Comparison of ENCODE assay signal across 27 mouse cellular contexts in the genomic region with DNA sequence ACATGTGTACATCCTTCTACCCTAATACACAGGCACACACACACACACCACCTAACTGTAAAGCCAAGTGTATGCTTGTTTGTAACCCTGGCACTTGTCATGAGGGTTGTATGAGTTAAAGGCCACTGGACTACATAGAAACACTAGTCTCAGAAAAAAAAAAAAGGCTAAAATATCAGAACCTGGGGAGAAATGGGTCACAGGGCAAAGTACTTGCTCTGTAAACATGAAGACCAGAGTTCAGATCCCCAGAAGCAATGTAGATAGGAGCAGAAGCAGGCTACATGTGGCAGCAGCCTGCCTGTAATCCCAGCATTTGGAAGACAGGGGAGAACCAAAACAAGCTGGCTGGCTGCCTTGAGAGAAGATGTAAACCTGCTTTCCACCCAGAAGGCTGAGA.
"Had no signal": no experiment of that assay in that cellular context is flagged by ENCODE, and none has a peak within 500 bp of the region (broad histone marks: within the 10 kb centered on the region; RNA-seq: fewer than 3 reads in every experiment).

No protein-coding gene starts in this region.

- H3K27me3 ChIP-seq: embryonic facial prominence, embryonic 12.5 days; embryonic facial prominence, embryonic 13.5 days; embryonic facial prominence, embryonic 15.5 days; forebrain, embryonic 12.5 days; forebrain, embryonic 13.5 days; forebrain, embryonic 15.5 days had no signal

- H3K4me3 ChIP-seq: embryonic facial prominence, embryonic 10.5 days; embryonic facial prominence, embryonic 12.5 days; embryonic facial prominence, embryonic 13.5 days; embryonic facial prominence, embryonic 15.5 days; erythroblast, embryonic 14.5 days; forebrain, embryonic 10.5 days; forebrain, embryonic 12.5 days; forebrain, embryonic 13.5 days; forebrain, embryonic 15.5 days; gastrocnemius, adult 2 months had no signal

- H3K4me1 ChIP-seq: embryonic facial prominence, embryonic 10.5 days; embryonic facial prominence, embryonic 12.5 days; embryonic facial prominence, embryonic 13.5 days; embryonic facial prominence, embryonic 15.5 days; forebrain, embryonic 12.5 days; forebrain, embryonic 13.5 days; forebrain, embryonic 15.5 days had no signal

- H3K36me3 ChIP-seq: embryonic facial prominence, embryonic 12.5 days; embryonic facial prominence, embryonic 15.5 days; forebrain, embryonic 12.5 days; forebrain, embryonic 15.5 days had no signal

- H3K9ac ChIP-seq: embryonic facial prominence, embryonic 12.5 days; embryonic facial prominence, embryonic 13.5 days; embryonic facial prominence, embryonic 15.5 days; forebrain, embryonic 12.5 days; forebrain, embryonic 13.5 days; forebrain, embryonic 15.5 days; forebrain, postnatal 0 days had no signal

- ATAC-seq: forebrain, embryonic 13.5 days; forebrain, embryonic 14.5 days; forebrain, embryonic 15.5 days; forebrain, embryonic 16.5 days; forebrain, postnatal 0 days had no signal

- DNase-seq: cerebellum, adult 2 months; cerebellum, adult 8-10 months; cerebellum, adult 9-10 months; cerebellum, adult 9-11 months; cerebellum, postnatal 10 days; cerebellum, postnatal 14 days; cerebellum, postnatal 25 days; cerebellum, postnatal 36 days; embryo, embryonic 11 days; forebrain, postnatal 0 days; gastrocnemius, adult 2 months; gastrocnemius, postnatal 10 days; gastrocnemius, postnatal 14 days; gastrocnemius, postnatal 25 days; gastrocnemius, postnatal 36 days; heart, adult 18-20 months had no signal

- H3K27ac ChIP-seq: embryonic facial prominence, embryonic 10.5 days; embryonic facial prominence, embryonic 12.5 days; embryonic facial prominence, embryonic 13.5 days; embryonic facial prominence, embryonic 15.5 days; forebrain, embryonic 10.5 days; forebrain, embryonic 12.5 days; forebrain, embryonic 13.5 days; forebrain, embryonic 15.5 days; gastrocnemius, adult 2 months had no signal

- H3K9me3 ChIP-seq: embryonic facial prominence, embryonic 10.5 days; embryonic facial prominence, embryonic 12.5 days; embryonic facial prominence, embryonic 13.5 days; embryonic facial prominence, embryonic 15.5 days; forebrain, embryonic 10.5 days; forebrain, embryonic 12.5 days; forebrain, embryonic 13.5 days; forebrain, embryonic 15.5 days had no signal

- H3K4me2 ChIP-seq: embryonic facial prominence, embryonic 12.5 days; embryonic facial prominence, embryonic 13.5 days; embryonic facial prominence, embryonic 15.5 days; forebrain, embryonic 12.5 days; forebrain, embryonic 13.5 days; forebrain, embryonic 15.5 days had no signal
